Mouse (Mus musculus) embryonic fibroblast, embryonic 13.5 days (primary cell): ENCODE results near the gene Mettl9.

ENCODE experiments used
- CTCF ChIP-seq: IDR thresholded peaks from 2 replicates; pipeline ENCODE4 v1.5.1; 2011; ENCODE audit warnings: mild to moderate bottlenecking, control low read depth, low read length, moderate library complexity, borderline replicate concordance; ENCODE audit not compliant: insufficient read depth
- POLR2A ChIP-seq: IDR thresholded peaks from 2 replicates; pipeline ENCODE4 v1.6.1; 2011; ENCODE audit warnings: low read depth, mild to moderate bottlenecking, control low read depth, low read length, moderate library complexity

- no peak for TF ChIP-seq POLR2A
- no peak for TF ChIP-seq CTCF
Observed at GRCm38 (mm10) chr7:121098614-121099389, 64.6 kb downstream of the Mettl9 start.
